Mouse (Mus musculus): ENCODE results near the gene Stac2.

GRCm38 (mm10) chr11:98027785-98028184 is 25.5 kb downstream of the Stac2 start:
- TF ChIP-seq CTCF (IDR thresholded peaks at IDR 0.05; ENCODE audit: insufficient read depth, low read depth, low read length) (no peak), POLR2A (IDR thresholded peaks at IDR 0.05; ENCODE audit: insufficient read depth, low read depth, low read length) (no peak)

Data from olfactory bulb, adult 2 months (tissue).